Mouse (Mus musculus) liver, adult 2 months (tissue): ENCODE measurements around the gene Krt80. TPM values are rescaled to one million over a fixed set of nuclear protein-coding genes. Genes with fewer than 3 reads are reported as not detected.
A peak's percentile ranks its signal among the peaks of the same experiment; 100 is the strongest.

Source experiments
- DNase-seq: peaks from one replicate; pipeline ENCODE4 v3.0.0-alpha.2; 2011; ENCODE audit warnings: low read depth, low spot score; ENCODE audit errors: extremely low read depth
- H3K27ac ChIP-seq: fragments of 200-500 bp; replicated peaks from 2 replicates; pipeline ENCODE4 v1.5.1; 2012; ENCODE audit warnings: low read depth, mild to moderate bottlenecking, control low read depth, inconsistent platforms, low read length; ENCODE audit not compliant: insufficient read depth
- H3K27me3 ChIP-seq: fragments of 200-500 bp; 2 replicates; pipeline ENCODE4 v1.6.1; 2012; ENCODE audit warnings: mild to moderate bottlenecking, moderate library complexity, low read length, inconsistent platforms; ENCODE audit not compliant: control insufficient read depth, insufficient read depth
- H3K36me3 ChIP-seq: fragments of 200-500 bp; 2 replicates; pipeline ENCODE4 v1.6.1; 2012; ENCODE audit warnings: low read length, inconsistent platforms; ENCODE audit not compliant: control insufficient read depth, insufficient read depth
- H3K4me1 ChIP-seq: fragments of 200-500 bp; 2 replicates; pipeline ENCODE4 v1.6.1; 2011; ENCODE audit warnings: low read length; ENCODE audit not compliant: control insufficient read depth, insufficient read depth
- H3K4me3 ChIP-seq: fragments of 200-500 bp; 2 replicates; pipeline ENCODE4 v1.5.1; 2011; ENCODE audit warnings: low read depth, mild to moderate bottlenecking, control low read depth, low read length, moderate library complexity; ENCODE audit not compliant: insufficient read depth
- H3K79me2 ChIP-seq: fragments of 200-500 bp; 2 replicates; pipeline ENCODE4 v1.6.1; 2012; ENCODE audit warnings: inconsistent platforms, mild to moderate bottlenecking, low read length, moderate library complexity; ENCODE audit not compliant: control insufficient read depth, insufficient read depth
- H3K9ac ChIP-seq: fragments of 200-500 bp; 2 replicates; pipeline ENCODE4 v1.6.1; 2012; ENCODE audit warnings: low read depth, mild to moderate bottlenecking, control low read depth, inconsistent platforms, low read length
- CTCF ChIP-seq: fragments of 200-500 bp; IDR thresholded peaks from 2 replicates; pipeline ENCODE4 v1.5.1; 2011; ENCODE audit warnings: low read depth, low read length, control low read depth
- POLR2A ChIP-seq: fragments of 200-500 bp; IDR thresholded peaks from 2 replicates; pipeline ENCODE4 v1.6.1; 2011; ENCODE audit warnings: low read length, control low read depth; ENCODE audit not compliant: insufficient read depth; ENCODE audit errors: extremely low read depth
- WGBS: fragments of 180-500 bp; shearing (Covaris S2); methylation state at CpG from one replicate; pipeline ENCODE4 v1.1.7; 2018; 5-methylcytosine and 5-hydroxymethylcytosine counted together
- polyA plus RNA-seq: library from polyadenylated mRNA; depleted of rRNA; stranded (reverse); fragments of >200 nt; gene quantifications from 2 replicates; pipeline ENCODE4 v1.2.3, GENCODE M21; 2012
- total RNA-seq: library from RNA; depleted of rRNA; stranded (reverse); fragments of >200 nt; gene quantifications from 2 replicates; pipeline ENCODE4 v1.2.3, GENCODE M21; 2014

The Krt80 gene
- total and polyA plus RNA-seq, 2 experiments, result 0.09 to 0.46 TPM

DNA sequence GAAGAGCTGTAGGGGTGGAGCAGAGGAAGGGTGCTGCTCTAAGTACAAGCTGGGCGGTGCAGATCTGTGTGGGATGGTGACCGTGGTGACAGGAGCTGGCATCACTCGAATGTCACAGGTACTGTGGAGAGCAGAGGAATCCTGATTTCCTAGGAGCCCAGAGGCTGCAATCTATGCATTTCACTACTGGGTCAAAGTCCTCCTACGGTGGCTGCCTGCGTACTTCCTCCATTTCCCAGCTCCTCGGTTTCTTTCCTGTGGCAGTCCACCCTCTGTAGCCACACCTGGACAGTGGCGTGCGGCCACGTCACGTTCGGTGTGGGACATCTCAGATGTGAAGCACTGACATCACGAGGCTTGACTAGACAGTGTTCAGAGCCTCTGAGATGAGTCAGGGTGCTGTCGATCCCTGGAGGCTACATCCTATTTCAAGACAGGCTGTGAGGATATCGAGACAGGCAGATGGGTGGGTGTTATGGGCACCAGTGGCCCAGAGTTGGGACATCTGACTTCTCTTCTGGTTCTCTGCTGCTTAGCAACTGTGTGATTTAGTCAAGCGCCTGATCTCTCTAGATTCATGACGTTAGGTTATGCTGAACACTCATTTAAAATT, 3.4 kb upstream of the Krt80 start:
- DNase-seq, result no peak
- H3K27ac ChIP-seq, result no peak overlapping the region
- TF ChIP-seq POLR2A, result no peak
- no peak for TF ChIP-seq CTCF
- H3K36me3 ChIP-seq, result no peaks in the 10 kb centered on the region
- H3K4me1 ChIP-seq, result no peaks in the 10 kb centered on the region
- H3K9ac ChIP-seq, result no peak overlapping the region
- WGBS, result 76% methylated on average over 16 of the region's 16 CpGs
- no peaks in the 10 kb centered on the region for H3K79me2 ChIP-seq
- no peaks in the 10 kb centered on the region for H3K27me3 ChIP-seq
- H3K4me3 ChIP-seq, result no peak overlapping the region

DNA sequence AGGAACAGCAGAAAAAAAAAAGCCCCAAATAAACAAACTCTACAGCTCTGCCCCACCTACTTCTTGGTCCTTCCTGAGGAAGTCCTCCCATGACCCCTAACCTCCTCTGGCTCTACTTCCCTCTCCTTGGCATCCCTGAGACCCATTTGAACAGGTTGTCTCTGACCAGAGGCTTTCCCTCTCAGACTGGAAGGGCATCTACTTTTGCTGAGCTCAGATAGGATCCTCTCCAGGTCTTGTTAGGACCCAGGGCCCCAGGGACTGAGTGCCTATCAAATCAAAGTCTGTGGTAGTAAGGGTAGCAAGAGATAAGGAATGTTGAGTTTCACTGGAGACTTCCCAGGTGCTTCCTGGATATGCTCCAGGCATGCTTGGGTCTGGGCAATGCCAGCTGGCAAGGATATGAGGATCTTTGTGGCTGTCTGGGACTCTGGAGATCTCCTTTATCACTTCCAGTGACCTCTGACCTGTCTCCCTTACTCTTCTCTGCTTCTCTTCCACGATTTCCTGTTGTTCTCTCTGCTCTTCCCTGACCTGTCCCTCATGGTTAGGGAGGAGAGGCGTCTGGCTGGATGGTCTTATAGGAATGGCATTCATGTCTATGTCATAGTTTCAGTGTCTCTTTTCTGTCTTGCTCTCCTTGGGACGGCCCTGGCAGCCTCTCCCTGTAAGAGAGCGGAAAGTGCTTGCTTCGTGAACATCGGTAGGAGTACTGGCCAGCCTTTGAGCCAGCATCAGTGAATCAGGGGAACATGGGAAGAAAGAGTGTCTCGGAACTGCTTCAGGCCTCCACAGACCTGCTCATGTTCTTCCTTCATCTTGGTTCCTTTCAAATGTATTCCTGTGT, 2.4 kb upstream of the Krt80 start:
- peak; percentile 10 for DNase-seq
- H3K9ac ChIP-seq, result no peak overlapping the region
- H3K36me3 ChIP-seq, result no peaks in the 10 kb centered on the region
- H3K27me3 ChIP-seq, result no peaks in the 10 kb centered on the region
- no peak for TF ChIP-seq CTCF
- no peak for TF ChIP-seq POLR2A
- H3K4me1 ChIP-seq, result no peaks in the 10 kb centered on the region
- no peak overlapping the region for H3K4me3 ChIP-seq
- H3K27ac ChIP-seq, result no peak overlapping the region
- no peaks in the 10 kb centered on the region for H3K79me2 ChIP-seq
- 65% methylated on average over 7 of the region's 7 CpGs for WGBS

DNA sequence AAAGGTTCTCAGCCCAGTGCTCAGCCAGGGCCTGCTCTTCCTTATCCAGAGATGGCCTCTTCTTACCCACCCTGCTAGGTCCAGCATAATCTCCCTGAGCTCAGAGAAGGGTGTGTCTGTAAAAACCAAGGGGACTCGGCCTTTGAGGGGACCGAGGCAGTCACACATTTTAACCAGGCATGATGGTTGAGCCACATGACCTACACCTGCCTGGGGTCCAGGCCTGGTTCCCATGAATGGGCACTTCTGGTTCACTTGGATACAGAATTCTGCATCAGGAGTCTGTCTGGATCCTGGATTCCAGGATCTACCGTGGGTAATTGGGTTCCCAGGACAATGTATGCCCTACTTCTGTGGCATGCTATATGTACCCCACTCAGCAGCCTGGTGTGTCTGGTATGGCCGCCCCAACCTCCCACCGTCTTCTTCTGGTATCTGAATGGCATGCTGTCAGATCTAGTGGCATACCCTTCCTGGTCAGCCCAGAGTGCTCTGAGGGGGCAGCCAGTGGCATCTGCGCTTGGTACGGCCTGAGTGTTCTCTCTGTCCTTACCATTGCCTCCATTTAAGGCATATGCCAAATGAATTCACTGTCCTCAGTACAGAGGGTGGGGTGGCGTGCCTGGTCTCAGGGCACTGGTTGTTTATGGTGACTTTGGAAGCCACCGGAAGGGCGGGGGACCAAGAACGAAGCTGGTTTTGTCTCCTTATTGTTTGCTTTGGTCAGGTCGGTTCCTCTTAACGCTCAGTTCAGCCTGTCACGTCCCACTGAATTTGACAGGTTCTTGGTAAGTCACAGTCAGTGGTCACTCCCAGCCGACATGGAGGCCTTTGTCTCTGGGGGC, 1.4 kb upstream of the Krt80 start:
- Histone ChIP-seq H3K4me1 (no peaks in the 10 kb centered on the region), H3K79me2 (no peaks in the 10 kb centered on the region), H3K27ac (peak overlapping the region; percentile 8; the same call in 1 of the 2 replicates), H3K36me3 (no peaks in the 10 kb centered on the region), H3K9ac (no peak overlapping the region), H3K27me3 (no peaks in the 10 kb centered on the region), H3K4me3 (no peak overlapping the region)
- TF ChIP-seq CTCF, result no peak
- TF ChIP-seq POLR2A, result no peak
- 76% methylated on average over 15 of the region's 15 CpGs for WGBS
- no peak for DNase-seq

DNA sequence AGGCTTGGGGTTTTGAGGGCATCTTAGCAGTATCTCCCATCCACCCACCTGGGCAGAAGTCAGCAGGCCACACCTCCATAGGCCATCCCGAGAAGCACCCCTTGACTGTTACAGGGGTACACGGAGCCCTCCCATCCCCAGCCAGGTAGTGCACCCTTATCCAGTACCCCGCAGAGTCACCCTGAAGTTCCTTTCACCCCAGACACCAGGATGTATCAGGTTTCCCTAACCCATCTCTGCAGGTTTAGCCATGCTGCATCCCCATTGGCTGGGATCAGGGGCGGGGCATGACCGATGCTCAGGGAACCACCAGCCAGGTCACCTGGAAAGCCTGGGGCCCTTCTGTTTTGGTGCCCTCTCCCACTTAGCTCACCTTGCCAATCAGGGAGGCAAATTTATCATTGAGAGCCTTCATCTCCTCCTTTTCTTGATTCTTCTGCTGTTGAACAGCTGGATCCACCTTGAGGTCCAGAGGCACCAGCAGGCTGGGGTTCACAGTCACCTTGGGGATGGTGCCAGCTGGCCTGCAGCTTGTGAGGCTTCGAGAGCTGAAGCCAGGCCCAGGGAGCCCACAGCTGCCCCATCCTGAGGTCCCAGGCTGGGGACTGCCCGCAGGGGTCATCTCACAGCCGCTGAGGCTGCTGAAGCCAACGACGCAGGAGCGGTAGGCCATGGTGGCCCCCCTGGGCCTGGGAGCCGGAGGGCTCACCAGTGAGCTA, 421 bp downstream of the Krt80 start:
- Histone ChIP-seq H3K27ac (no peak overlapping the region), H3K4me3 (no peak overlapping the region), H3K79me2 (no peaks in the 10 kb centered on the region), H3K4me1 (no peaks in the 10 kb centered on the region), H3K9ac (no peak overlapping the region), H3K36me3 (no peaks in the 10 kb centered on the region), H3K27me3 (no peaks in the 10 kb centered on the region)
- TF ChIP-seq CTCF (no peak), POLR2A (no peak)
- DNase-seq, result no peak
- 41% methylated on average over 12 of the region's 12 CpGs for WGBS

DNA sequence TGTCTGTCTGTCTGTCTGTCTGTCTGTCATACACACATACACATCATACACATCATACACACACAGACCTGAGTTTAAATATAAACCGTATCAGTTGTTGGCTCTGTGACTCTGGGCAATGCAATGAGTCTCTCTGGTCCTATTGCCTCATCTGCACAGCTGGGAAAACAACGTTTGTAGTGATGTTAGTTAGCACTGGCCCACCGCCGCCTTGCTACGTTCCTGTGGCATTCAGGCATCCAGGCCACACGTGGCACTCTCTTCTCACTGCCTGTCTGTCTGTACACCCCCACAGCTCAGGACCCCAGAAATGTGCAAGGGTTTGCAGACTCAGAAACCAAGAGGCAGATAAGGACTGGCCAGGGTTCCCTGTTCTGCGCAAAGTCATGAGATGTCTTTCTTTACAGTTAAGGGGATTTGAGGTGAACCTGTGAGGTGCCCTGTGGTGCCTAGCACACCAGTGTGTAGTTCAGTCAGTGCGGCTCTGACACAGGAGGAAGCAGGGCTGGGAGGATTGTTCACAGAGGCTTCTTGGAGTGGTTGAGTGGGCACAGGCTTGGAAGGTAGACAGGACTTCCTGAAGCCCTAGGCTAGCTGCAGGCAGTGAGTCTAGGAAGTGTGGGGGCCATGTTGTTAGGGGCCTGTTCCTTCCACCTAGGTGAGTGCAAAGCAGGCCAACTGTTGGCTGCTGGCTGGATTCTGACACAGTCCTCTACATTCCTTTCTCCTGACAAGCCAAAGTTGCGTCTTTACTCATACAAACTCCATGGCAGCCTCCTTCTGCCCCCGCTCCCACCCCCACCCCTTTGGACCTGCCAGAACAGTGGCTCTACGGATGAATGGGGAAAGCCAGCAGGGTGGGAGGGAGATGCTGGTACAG, 1.2 kb downstream of the Krt80 start:
- Histone ChIP-seq H3K4me3 (no peak overlapping the region), H3K79me2 (no peaks in the 10 kb centered on the region), H3K36me3 (no peaks in the 10 kb centered on the region), H3K9ac (no peak overlapping the region), H3K27me3 (no peaks in the 10 kb centered on the region), H3K4me1 (no peaks in the 10 kb centered on the region), H3K27ac (no peak overlapping the region)
- TF ChIP-seq POLR2A (no peak), CTCF (no peak)
- WGBS, result 66% methylated on average over 11 of the region's 11 CpGs
- no peak for DNase-seq
